ENCODE assay signal across 8 mouse cellular contexts in the genomic region with DNA sequence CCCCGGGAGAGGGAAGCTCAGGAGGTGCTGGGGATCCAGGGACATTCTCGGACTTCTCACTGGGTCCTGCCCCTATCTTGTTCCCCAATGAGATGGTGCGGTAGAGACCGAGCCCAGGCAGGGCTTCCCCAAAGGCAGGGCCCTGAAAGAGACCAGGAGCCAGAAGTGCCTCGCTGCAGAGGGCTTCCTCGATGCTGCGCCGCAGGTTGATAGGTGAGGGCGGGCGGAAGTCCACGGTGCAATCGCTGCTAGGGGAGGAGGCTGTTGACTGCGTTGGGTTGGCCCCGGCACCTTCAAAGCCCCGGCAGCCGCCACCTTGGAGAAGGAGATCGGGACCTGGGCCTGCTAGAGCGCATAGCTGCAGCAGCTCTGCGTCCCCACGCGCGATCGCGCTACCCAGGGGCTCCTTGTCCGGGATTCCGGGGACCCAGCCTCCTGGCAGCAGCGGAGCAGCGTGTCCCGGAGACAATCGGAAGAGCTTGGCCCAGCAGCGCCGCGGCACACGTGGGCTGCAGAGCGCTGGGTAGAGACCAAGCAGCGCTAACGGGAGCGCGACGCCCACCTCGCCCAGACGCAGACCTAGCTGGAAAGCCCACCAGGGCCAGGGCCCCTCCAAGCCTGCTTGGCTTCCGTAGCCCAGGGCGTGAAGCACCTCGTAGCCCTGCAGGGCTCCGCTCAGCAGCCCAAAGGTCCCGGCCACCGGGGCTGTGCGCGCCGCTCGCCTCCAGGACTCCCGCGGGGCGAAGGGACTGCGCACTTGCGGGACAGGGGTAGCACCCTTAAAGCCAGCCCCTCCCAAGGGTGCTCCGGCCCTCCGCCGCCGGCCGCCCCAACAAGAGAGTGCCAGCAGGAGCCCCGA. TPM values are rescaled to one million over a fixed set of nuclear protein-coding genes. Genes with fewer than 3 reads are reported as not detected.
DNase-seq lines count a peak whose midpoint lies in the region; ATAC-seq and TF ChIP-seq lines count a peak whose summit lies in the region.

No protein-coding gene starts in this region.

- H3K4me1 ChIP-seq in heart, adult 2 months (ENCODE audit: control insufficient read depth, insufficient read depth, low read length) = no peaks in the 10 kb centered on the region; the same call in 1 of the 2 replicates
- H3K4me1 ChIP-seq in embryonic fibroblast, embryonic 13.5 days (ENCODE audit: control insufficient read depth, insufficient read depth, low read length) = no peaks in the 10 kb centered on the region
- peaks cover 15% of the 10 kb centered on the region for H3K4me1 ChIP-seq in liver, embryonic 15.5 days (replicated peaks)
- peaks cover 39% of the 10 kb centered on the region for H3K4me1 ChIP-seq in neural tube, embryonic 15.5 days

- H3K9ac ChIP-seq in heart, adult 2 months (ENCODE audit: low read depth, low read length) = peak overlapping the region; percentile 75
- H3K9ac ChIP-seq in liver, embryonic 15.5 days = no peak overlapping the region
- peak overlapping the region; percentile 60 for H3K9ac ChIP-seq in neural tube, embryonic 15.5 days (replicated peaks)

- ATAC-seq in liver, embryonic 15.5 days (ENCODE audit: insufficient read depth) = no peak
- peak; percentile 35 for ATAC-seq in neural tube, embryonic 15.5 days (ENCODE audit: low FRiP score)
- no peak for ATAC-seq in erythroid progenitor cell, adult 5-6 weeks (replicated peaks; ENCODE audit: low FRiP score, poor library complexity, severe bottlenecking)

- peak overlapping the region; percentile 59 for H3K4me3 ChIP-seq in heart, adult 2 months
- peak overlapping the region; percentile 17 for H3K4me3 ChIP-seq in embryonic fibroblast, embryonic 13.5 days (ENCODE audit: insufficient read depth, low read length)
- H3K4me3 ChIP-seq in liver, embryonic 15.5 days (replicated peaks) = peak overlapping the region; percentile 43
- H3K4me3 ChIP-seq in neural tube, embryonic 15.5 days (replicated peaks) = peak overlapping the region; percentile 46

- H3K79me2 ChIP-seq in heart, adult 2 months (replicated peaks; ENCODE audit: control insufficient read depth, insufficient read depth, low read length) = no peaks in the 10 kb centered on the region

- H3K27ac ChIP-seq in heart, adult 2 months = no peak overlapping the region; the same call in 1 of the 2 replicates
- no peak overlapping the region for H3K27ac ChIP-seq in embryonic fibroblast, embryonic 13.5 days (ENCODE audit: insufficient read depth, low read length)
- no peak overlapping the region for H3K27ac ChIP-seq in liver, embryonic 15.5 days (replicated peaks)
- no peak overlapping the region for H3K27ac ChIP-seq in neural tube, embryonic 15.5 days (replicated peaks)

- intact Hi-C loops in heart, adult 2 months (cut with DNase I) = loop anchor here (2.0 kb wide), 1 partner anchor 71 kb away; no protein-coding TSS in a partner anchor

- no peaks in the 10 kb centered on the region for H3K36me3 ChIP-seq in heart, adult 2 months (ENCODE audit: control insufficient read depth, insufficient read depth, low read length)
- H3K36me3 ChIP-seq in liver, embryonic 15.5 days (replicated peaks) = no peaks in the 10 kb centered on the region
- peaks cover 5% of the 10 kb centered on the region for H3K36me3 ChIP-seq in neural tube, embryonic 15.5 days

- WGBS in heart, adult 2 months = 7% methylated on average over 63 of the region's 63 CpGs
- under 1% methylated on average over 63 of the region's 63 CpGs for WGBS in liver, embryonic 15.5 days (ENCODE audit: insufficient replicate concordance)
- WGBS in neural tube, embryonic 15.5 days = 1% methylated on average over 63 of the region's 63 CpGs

- TF ChIP-seq CTCF in heart, adult 2 months (IDR thresholded peaks at IDR 0.05) = no peak
- TF ChIP-seq CTCF in embryonic fibroblast, embryonic 13.5 days (IDR thresholded peaks at IDR 0.05; ENCODE audit: borderline replicate concordance, insufficient read depth, low read length) = no peak

- peak; percentile 41 to 45 for DNase-seq in heart, adult 2 months
- DNase-seq in heart, adult 8-10 months (ENCODE audit: low spot score) = no peak
- DNase-seq in adrenal gland, postnatal 25 days = peak; percentile 12
- DNase-seq in induced T-regulatory cell, adult 2 months (ENCODE audit: low read depth) = peak; percentile 85

- TF ChIP-seq POLR2A in heart, adult 2 months (IDR thresholded peaks at IDR 0.05; ENCODE audit: insufficient read depth, low read depth, low read length) = no peak
- no peak for TF ChIP-seq POLR2A in embryonic fibroblast, embryonic 13.5 days (IDR thresholded peaks at IDR 0.05; ENCODE audit: low read depth, low read length)

- peak overlapping the region; percentile 72 for H3K4me2 ChIP-seq in liver, embryonic 15.5 days
- H3K4me2 ChIP-seq in neural tube, embryonic 15.5 days = peak overlapping the region; percentile 91

- TF ChIP-seq EP300 in heart, adult 2 months (IDR thresholded peaks at IDR 0.05; ENCODE audit: insufficient read depth, low read depth, low read length) = no peak

- H3K27me3 ChIP-seq in heart, adult 2 months (ENCODE audit: control insufficient read depth, insufficient read depth, low read length) = peaks cover 6% of the 10 kb centered on the region
- peaks cover 99% of the 10 kb centered on the region for H3K27me3 ChIP-seq in liver, embryonic 15.5 days
- peaks cover 64% of the 10 kb centered on the region for H3K27me3 ChIP-seq in neural tube, embryonic 15.5 days (replicated peaks)

- H3K9me3 ChIP-seq in liver, embryonic 15.5 days (replicated peaks) = no peaks in the 10 kb centered on the region
- no peaks in the 10 kb centered on the region for H3K9me3 ChIP-seq in neural tube, embryonic 15.5 days (replicated peaks)

RNA-seq across cellular contexts. Expression of a gene that starts 5.5 kb away (rescaled TPM):
- total RNA-seq in heart, adult 2 months (2021) = 10 to 100 TPM; 18.4 to 18.8 TPM
- 4.6 and 13.2 TPM in 2 replicates for polyA plus RNA-seq in heart, adult 2 months (2012; rRNA removed)
- 10 to 100 TPM; 15.1 to 19.7 (median 18.9) TPM for total RNA-seq in heart, adult 8-10 months (2022)
- total RNA-seq in adrenal gland, postnatal 25 days (2021) = 33.1 and 34.2 TPM in 2 replicates
- 44.9 and 49.9 TPM in 2 replicates for polyA plus RNA-seq in embryonic fibroblast, embryonic 13.5 days (2011; ENCODE audit: insufficient read length, low read depth, missing spikeins)
- 8.5 and 9.4 TPM in 2 replicates for polyA plus RNA-seq in liver, embryonic 15.5 days (2015; fragmentation: Nextera tagmentation; extraction: Ambion mirVana)
- polyA plus RNA-seq in neural tube, embryonic 15.5 days (2015; fragmentation: Nextera tagmentation; extraction: Ambion mirVana) = 38.2 and 41.1 TPM in 2 replicates
- total RNA-seq in erythroid progenitor cell, adult 5-6 weeks (2015; ENCODE audit: low replicate concordance) = 16.9 and 17.6 TPM in 2 replicates
- 12.3 and 12.9 TPM in 2 replicates for total RNA-seq in erythroid progenitor cell, adult 5-6 weeks (2017; ENCODE audit: low replicate concordance)

RNA-seq across cellular contexts. Expression of a gene that starts 9.1 kb away (rescaled TPM):
- total RNA-seq in heart, adult 2 months (2021) = 1 to 10 TPM; 2.2 TPM
- polyA plus RNA-seq in heart, adult 2 months (2012; rRNA removed) = 2.0 and 2.2 TPM in 2 replicates
- total RNA-seq in heart, adult 8-10 months (2022) = 1 to 10 TPM; 2.2 to 3.2 (median 2.9) TPM
- 2.9 and 6.2 TPM in 2 replicates for total RNA-seq in adrenal gland, postnatal 25 days (2021)
- 0.16 and 0.33 TPM in 2 replicates for polyA plus RNA-seq in embryonic fibroblast, embryonic 13.5 days (2011; ENCODE audit: insufficient read length, low read depth, missing spikeins)
- polyA plus RNA-seq in liver, embryonic 15.5 days (2015; fragmentation: Nextera tagmentation; extraction: Ambion mirVana) = 0.02 and 0.06 TPM in 2 replicates
- 12.6 and 13.9 TPM in 2 replicates for polyA plus RNA-seq in neural tube, embryonic 15.5 days (2015; fragmentation: Nextera tagmentation; extraction: Ambion mirVana)
- not detected in 2 replicates for total RNA-seq in erythroid progenitor cell, adult 5-6 weeks (2015; ENCODE audit: low replicate concordance)
- not detected in 2 replicates for total RNA-seq in erythroid progenitor cell, adult 5-6 weeks (2017; ENCODE audit: low replicate concordance)

RNA-seq across cellular contexts. Expression of a gene that starts 45.9 kb away (rescaled TPM):
- 10 to 100 TPM; 17.8 to 18.9 TPM for total RNA-seq in heart, adult 2 months (2021)
- polyA plus RNA-seq in heart, adult 2 months (2012; rRNA removed) = 34.2 and 36.3 TPM in 2 replicates
- total RNA-seq in heart, adult 8-10 months (2022) = 10 to 100 TPM; 16.5 to 24.0 (median 20.5) TPM
- 76.4 and 81.1 TPM in 2 replicates for total RNA-seq in adrenal gland, postnatal 25 days (2021)
- polyA plus RNA-seq in embryonic fibroblast, embryonic 13.5 days (2011; ENCODE audit: insufficient read length, low read depth, missing spikeins) = 34.4 and 36.5 TPM in 2 replicates
- 8.0 and 10.6 TPM in 2 replicates for polyA plus RNA-seq in liver, embryonic 15.5 days (2015; fragmentation: Nextera tagmentation; extraction: Ambion mirVana)
- polyA plus RNA-seq in neural tube, embryonic 15.5 days (2015; fragmentation: Nextera tagmentation; extraction: Ambion mirVana) = 84.1 and 84.2 TPM in 2 replicates
- 4.2 and 20.9 TPM in 2 replicates for total RNA-seq in erythroid progenitor cell, adult 5-6 weeks (2015; ENCODE audit: low replicate concordance)
- 2.9 and 11.0 TPM in 2 replicates for total RNA-seq in erythroid progenitor cell, adult 5-6 weeks (2017; ENCODE audit: low replicate concordance)
